Mouse (Mus musculus) forebrain, embryonic 14.5 days (tissue): Measurements from ENCODE around the gene Clec9a. TPM values are rescaled to one million over a fixed set of nuclear protein-coding genes. Genes with fewer than 3 reads are reported as not detected.

ENCODE experiments used
- ATAC-seq: fragments of 200-750 bp; cut with Nextera tagmentation; 2 replicates; pipeline ENCODE4 v1.8.0; 2017; ENCODE audit warnings: mild to moderate bottlenecking, moderate library complexity
- DNase-seq: peaks from one replicate; pipeline ENCODE4 v3.0.0-alpha.2; 2015; ENCODE audit warnings: low spot score
- H3K27ac ChIP-seq: fragments of 300-500 bp; sonication (generic); 2 replicates; pipeline ENCODE4 v1.5.1; 2014; ENCODE audit warnings: low read depth, mild to moderate bottlenecking, control low read depth, low read length, moderate library complexity
- H3K27me3 ChIP-seq: fragments of 300-500 bp; sonication (generic); replicated peaks from 2 replicates; pipeline ENCODE4 v1.6.1; 2014; ENCODE audit warnings: low read length, control low read depth, mixed read lengths; ENCODE audit not compliant: control insufficient read depth, insufficient read depth
- H3K36me3 ChIP-seq: fragments of 300-500 bp; sonication (generic); 2 replicates; pipeline ENCODE4 v1.6.1; 2014; ENCODE audit warnings: low read length, control low read depth; ENCODE audit not compliant: control insufficient read depth, insufficient read depth
- H3K4me1 ChIP-seq: fragments of 300-500 bp; sonication (generic); 2 replicates; pipeline ENCODE4 v1.6.1; 2014; ENCODE audit warnings: antibody characterized with exemption, low read length, control low read depth; ENCODE audit not compliant: control insufficient read depth, insufficient read depth
- H3K4me2 ChIP-seq: fragments of 300-500 bp; sonication (generic); 2 replicates; pipeline ENCODE4 v1.6.1; 2014; ENCODE audit warnings: mild to moderate bottlenecking, control low read depth, low read length
- H3K4me3 ChIP-seq: fragments of 300-500 bp; sonication (generic); 2 replicates; pipeline ENCODE4 v1.5.1; 2014; ENCODE audit warnings: low read depth, low read length, control low read depth
- H3K9ac ChIP-seq: fragments of 300-500 bp; sonication (generic); 2 replicates; pipeline ENCODE4 v1.6.1; 2014; ENCODE audit warnings: mild to moderate bottlenecking, low read length, control low read depth, moderate library complexity
- H3K9me3 ChIP-seq: fragments of 300-500 bp; sonication (generic); replicated peaks from 2 replicates; pipeline ENCODE4 v1.6.1; 2016; ENCODE audit warnings: low read length, control low read depth, mixed read lengths; ENCODE audit not compliant: control insufficient read depth
- WGBS: fragments of 180-500 bp; shearing (Covaris S2); extraction: QIAGEN DNeasy Blood & Tissue Kit; methylation state at CpG from one replicate; pipeline ENCODE4 v1.1.7; 2014; 5-methylcytosine and 5-hydroxymethylcytosine counted together
- polyA plus RNA-seq: library from polyadenylated mRNA; unstranded; fragments of >200 nt; fragmentation: Nextera tagmentation; extraction: Ambion mirVana; gene quantifications from 2 replicates; pipeline ENCODE4 v1.2.1, GENCODE M21; 2014

Clec9a gene
- polyA plus RNA-seq, 1 experiment from 2014 or later, result 0.10 TPM

DNA sequence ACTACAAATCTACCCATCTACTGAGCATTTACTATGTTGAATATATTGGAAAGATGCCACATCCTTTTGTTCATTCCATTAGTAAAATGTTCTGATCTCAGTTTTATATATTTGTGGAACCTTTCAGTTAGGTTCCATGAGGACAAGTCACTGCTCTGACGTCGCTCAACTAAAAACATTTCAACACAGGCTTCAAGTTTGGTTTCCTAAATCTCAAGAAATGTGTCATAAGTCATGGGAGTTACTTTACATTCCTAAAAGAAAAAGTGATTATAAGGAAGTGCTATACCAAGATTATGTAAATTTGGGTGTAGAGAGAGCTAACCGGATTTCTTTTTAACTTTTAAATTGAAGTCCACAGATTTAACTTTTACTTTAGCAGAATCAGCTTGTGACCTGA is 27.4 kb downstream of the Clec9a start:
- H3K4me2 ChIP-seq, result no peak overlapping the region

DNA sequence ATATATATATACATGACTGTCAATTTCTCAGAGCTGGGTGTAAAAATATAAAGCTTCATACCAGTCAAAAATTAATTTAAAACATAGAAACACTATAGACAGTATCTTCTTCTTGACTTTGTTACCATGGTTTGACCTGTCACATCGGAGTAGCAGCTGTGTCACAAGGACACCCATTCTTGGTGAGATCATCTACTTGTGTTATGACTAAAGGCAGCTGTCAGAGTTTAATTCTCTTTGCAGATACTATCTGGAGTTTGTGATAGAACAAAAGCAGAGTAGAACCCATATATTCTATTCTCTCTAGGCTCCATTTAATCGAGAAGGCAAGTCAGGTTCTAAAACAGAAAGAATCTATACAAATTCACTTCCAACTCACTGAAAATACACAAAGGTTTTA is 29.4 kb downstream of the Clec9a start:
- Histone ChIP-seq H3K36me3 (no peaks in the 10 kb centered on the region), H3K27ac (no peak overlapping the region), H3K4me3 (no peak overlapping the region), H3K4me1 (no peaks in the 10 kb centered on the region), H3K9ac (no peak overlapping the region), H3K4me2 (no peak overlapping the region), H3K9me3 (no peaks in the 10 kb centered on the region), H3K27me3 (no peaks in the 10 kb centered on the region)
- ATAC-seq (no peak), DNase-seq (no peak)
- 89% methylated on average over 2 of the region's 2 CpGs for WGBS

More for the DNA sequence above, 27.4 kb downstream of the Clec9a start:
- Histone ChIP-seq H3K27ac (no peak overlapping the region), H3K27me3 (no peaks in the 10 kb centered on the region), H3K9ac (no peak overlapping the region), H3K4me3 (no peak overlapping the region), H3K36me3 (no peaks in the 10 kb centered on the region), H3K4me1 (no peaks in the 10 kb centered on the region), H3K9me3 (no peaks in the 10 kb centered on the region)
- WGBS, result 86% methylated on average over 3 of the region's 3 CpGs
- DNase-seq (no peak), ATAC-seq (no peak)

DNA sequence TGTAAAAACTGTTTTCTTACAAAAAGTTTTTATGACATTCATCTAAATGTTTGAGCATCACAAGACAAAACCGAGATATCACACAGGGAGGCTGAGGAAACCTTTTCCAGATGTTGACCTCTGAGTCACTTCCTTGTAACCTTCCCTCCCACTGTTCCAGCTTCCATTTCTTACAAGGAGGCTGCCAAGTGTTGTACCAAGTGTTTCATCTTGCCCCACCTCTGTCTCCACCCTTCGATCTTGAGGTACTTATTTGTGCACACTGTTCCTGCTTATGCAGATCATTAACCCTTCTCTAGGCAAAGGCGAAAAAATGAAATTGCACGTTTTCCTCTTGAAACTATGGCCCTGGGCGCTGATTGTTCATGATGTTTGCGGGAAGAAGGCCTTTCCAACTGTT is 41.1 kb downstream of the Clec9a start:
- DNase-seq (no peak), ATAC-seq (no peak)
- Histone ChIP-seq H3K9ac (no peak overlapping the region), H3K9me3 (no peaks in the 10 kb centered on the region), H3K27ac (no peak overlapping the region), H3K4me1 (no peaks in the 10 kb centered on the region), H3K27me3 (no peaks in the 10 kb centered on the region), H3K4me2 (no peak overlapping the region), H3K36me3 (no peaks in the 10 kb centered on the region), H3K4me3 (no peak overlapping the region)
- WGBS, result 82% methylated on average over 6 of the region's 6 CpGs

DNA sequence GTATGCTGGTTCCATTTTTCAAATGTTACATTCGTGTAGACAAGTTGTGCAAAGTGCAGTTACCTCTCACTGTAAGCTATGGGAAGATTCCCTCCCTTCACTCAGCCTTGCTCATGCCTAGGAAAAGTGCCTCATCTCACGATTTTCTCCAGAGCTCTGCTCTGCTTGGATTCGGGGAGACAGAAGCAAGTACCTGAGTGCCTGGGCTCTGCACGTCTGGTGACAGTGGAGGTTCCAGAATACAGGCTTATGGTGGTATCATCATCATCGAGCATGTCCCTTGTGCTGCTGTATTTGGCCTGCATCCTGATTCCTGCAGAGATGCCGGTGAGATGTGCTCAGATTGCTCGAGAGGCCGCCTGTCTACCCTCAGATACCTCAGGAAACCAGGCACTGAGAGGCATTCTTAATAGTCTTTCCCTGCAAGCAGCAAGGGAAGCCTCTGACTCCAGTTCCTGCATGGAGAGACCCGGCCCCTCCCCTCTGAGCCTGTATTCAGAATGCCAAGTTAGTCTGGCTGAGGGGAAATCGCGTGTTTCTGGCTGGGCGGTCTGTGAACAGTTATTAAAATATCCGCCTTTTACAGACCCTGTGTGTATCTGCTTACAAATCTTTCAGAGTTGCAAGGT is 42.9 kb downstream of the Clec9a start, which contains the start of gene Clec1a:
Gene Clec1a, minus strand, starts transcription at position 590 of the 629 bp plus-strand sequence.
- 61% methylated on average over 13 of the region's 13 CpGs for WGBS
- Histone ChIP-seq H3K4me2 (no peak within 1 kb of the TSS), H3K36me3 (no peaks in the 10 kb centered on the region), H3K9ac (no peak within 1 kb of the TSS), H3K27ac (no peak within 1 kb of the TSS), H3K4me3 (no peak within 1 kb of the TSS), H3K9me3 (no peaks in the 10 kb centered on the region), H3K4me1 (no peaks in the 10 kb centered on the region), H3K27me3 (no peaks in the 10 kb centered on the region)
- ATAC-seq (no peak), DNase-seq (peak; percentile 17)

DNA sequence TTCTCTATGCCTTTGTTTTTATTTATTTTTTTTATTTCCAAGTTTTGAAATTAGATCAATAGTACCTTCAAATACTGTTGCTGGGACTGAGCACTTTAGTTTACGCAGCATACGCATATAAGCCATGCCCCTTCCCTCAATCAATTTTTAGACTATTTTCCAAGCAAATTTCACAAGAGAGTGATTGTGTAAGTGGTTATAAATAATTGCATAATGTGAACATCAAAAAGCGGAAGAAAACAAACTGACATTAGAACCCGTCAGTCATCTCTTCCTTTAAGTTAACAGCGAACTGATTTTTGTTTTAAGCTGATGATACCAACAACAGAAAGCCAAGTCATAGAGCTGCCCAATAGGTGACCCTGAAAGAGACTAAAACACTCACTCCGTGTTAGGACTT is 62.7 kb downstream of the Clec9a start:
- Histone ChIP-seq H3K4me2 (no peak overlapping the region), H3K4me1 (no peaks in the 10 kb centered on the region), H3K36me3 (no peaks in the 10 kb centered on the region), H3K9ac (no peak overlapping the region), H3K9me3 (no peaks in the 10 kb centered on the region), H3K4me3 (no peak overlapping the region), H3K27ac (no peak overlapping the region), H3K27me3 (no peaks in the 10 kb centered on the region)
- no peak for ATAC-seq
- DNase-seq, result no peak
- 92% methylated on average over 6 of the region's 6 CpGs for WGBS

DNA sequence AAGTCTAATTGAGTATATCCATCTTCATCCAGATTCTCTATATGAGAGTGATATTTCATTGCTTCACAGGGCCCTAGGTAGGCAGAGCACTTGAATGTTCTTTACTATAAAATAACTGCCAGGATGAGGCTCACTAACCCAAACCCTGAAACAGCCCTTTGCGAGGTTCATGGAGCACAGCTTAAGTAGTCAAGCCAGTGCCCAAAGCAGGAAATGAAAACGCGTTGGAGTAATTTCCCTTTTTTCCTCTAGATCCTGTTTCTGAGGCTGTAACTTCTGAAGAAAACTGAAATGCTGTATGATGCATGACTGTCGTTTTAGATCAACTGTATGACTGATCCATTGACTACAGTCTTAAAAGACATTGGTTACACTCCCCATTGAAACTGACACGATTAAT is 64.0 kb downstream of the Clec9a start:
- no peaks in the 10 kb centered on the region for H3K27me3 ChIP-seq
- ATAC-seq (no peak), DNase-seq (no peak)
- no peak overlapping the region for H3K4me3 ChIP-seq
- WGBS, result 86% methylated on average over 5 of the region's 5 CpGs
- no peaks in the 10 kb centered on the region for H3K9me3 ChIP-seq
- H3K9ac ChIP-seq, result no peak overlapping the region
- H3K4me1 ChIP-seq, result no peaks in the 10 kb centered on the region
- H3K36me3 ChIP-seq, result no peaks in the 10 kb centered on the region
- no peak overlapping the region for H3K27ac ChIP-seq
- H3K4me2 ChIP-seq, result no peak overlapping the region

Other genes starting within 250 kb of the Clec9a start
- not detected in 2 replicates for gene Clec2d, start 228.2 kb upstream of the Clec9a start, polyA plus RNA-seq
- not detected in 2 replicates for gene Cd69, start 133.4 kb upstream of the Clec9a start, polyA plus RNA-seq
- gene 4922502D21Rik, start 77.1 kb upstream of the Clec9a start, polyA plus RNA-seq, result not detected in 2 replicates
- gene Clec12a, start 66.2 kb upstream of the Clec9a start, polyA plus RNA-seq, result 0.18 and 0.27 TPM in 2 replicates
- gene Clec12b, start 23.0 kb upstream of the Clec9a start, polyA plus RNA-seq, result not detected in 2 replicates
- 1.6 and 2.0 TPM in 2 replicates for gene Clec1b, start 11.6 kb upstream of the Clec9a start, polyA plus RNA-seq
- gene Clec1a, start 43.1 kb downstream of the Clec9a start, polyA plus RNA-seq, result 1.3 and 1.5 TPM in 2 replicates
- not detected in 2 replicates for gene Olr1, start 98.3 kb downstream of the Clec9a start, polyA plus RNA-seq
- gene Tmem52b, start 103.7 kb downstream of the Clec9a start, polyA plus RNA-seq, result not detected in 2 replicates
- 66.3 and 87.9 TPM in 2 replicates for gene Gabarapl1, start 124.3 kb downstream of the Clec9a start, polyA plus RNA-seq
- not detected in 2 replicates for gene Klre1, start 169.0 kb downstream of the Clec9a start, polyA plus RNA-seq
- not detected in 2 replicates for gene Klrd1, start 182.9 kb downstream of the Clec9a start, polyA plus RNA-seq
- 0.06 TPM in 1 of 2 replicates, not detected in the other for gene Klrk1, start 215.0 kb downstream of the Clec9a start, polyA plus RNA-seq
- not detected in 2 replicates for gene Klrc3, start 234.5 kb downstream of the Clec9a start, polyA plus RNA-seq